Mouse (Mus musculus): ENCODE data around the gene Rbms3. TPM values are rescaled to one million over a fixed set of nuclear protein-coding genes. Genes with fewer than 3 reads are reported as not detected.

Rbms3 gene
- polyA plus RNA-seq, 1 experiment: 1.6 TPM

- TF ChIP-seq POLR2A (IDR thresholded peaks at IDR 0.05; ENCODE audit: borderline replicate concordance, control insufficient read depth, low read depth, low read length) (no peak), CTCF (IDR thresholded peaks at IDR 0.05; ENCODE audit: control insufficient read depth, insufficient read depth, low read length) (no peak)
- 85% methylated on average over 5 of the region's 5 CpGs for WGBS
- Histone ChIP-seq H3K4me1 (ENCODE audit: control insufficient read depth, insufficient read depth, low read length) (no peaks in the 10 kb centered on the region), H3K4me3 (replicated peaks; ENCODE audit: control insufficient read depth, low read depth, low read length) (no peak overlapping the region), H3K27ac (ENCODE audit: control insufficient read depth, insufficient read depth, low read depth, low read length, poor library complexity) (no peak overlapping the region)
These were observed 460.5 kb downstream of the Rbms3 start for GRCm38 (mm10) chr9:117169196-117169595.

- no peak overlapping the region for H3K27ac ChIP-seq (ENCODE audit: control insufficient read depth, insufficient read depth, low read depth, low read length, poor library complexity)
- H3K4me3 ChIP-seq (replicated peaks; ENCODE audit: control insufficient read depth, low read depth, low read length): no peak overlapping the region
- 70% methylated on average over 6 of the region's 6 CpGs for WGBS
- H3K4me1 ChIP-seq (ENCODE audit: control insufficient read depth, insufficient read depth, low read length): no peaks in the 10 kb centered on the region
- TF ChIP-seq POLR2A (IDR thresholded peaks at IDR 0.05; ENCODE audit: borderline replicate concordance, control insufficient read depth, low read depth, low read length): no peak
- no peak for TF ChIP-seq CTCF (IDR thresholded peaks at IDR 0.05; ENCODE audit: control insufficient read depth, insufficient read depth, low read length)
These were observed 466.6 kb downstream of the Rbms3 start for GRCm38 (mm10) chr9:117163143-117163542.

GRCm38 (mm10) chr9:117161150-117161549, 468.6 kb downstream of the Rbms3 start:
- TF ChIP-seq CTCF (IDR thresholded peaks at IDR 0.05; ENCODE audit: control insufficient read depth, insufficient read depth, low read length) (no peak), POLR2A (IDR thresholded peaks at IDR 0.05; ENCODE audit: borderline replicate concordance, control insufficient read depth, low read depth, low read length) (no peak)
- no peak overlapping the region for H3K4me3 ChIP-seq (replicated peaks; ENCODE audit: control insufficient read depth, low read depth, low read length)
- 74% methylated on average over 6 of the region's 6 CpGs for WGBS
- H3K4me1 ChIP-seq (ENCODE audit: control insufficient read depth, insufficient read depth, low read length): no peaks in the 10 kb centered on the region
- no peak overlapping the region for H3K27ac ChIP-seq (ENCODE audit: control insufficient read depth, insufficient read depth, low read depth, low read length, poor library complexity)

GRCm38 (mm10) chr9:117156330-117156905, 473.3 kb downstream of the Rbms3 start:
- Histone ChIP-seq H3K27ac (ENCODE audit: control insufficient read depth, insufficient read depth, low read depth, low read length, poor library complexity) (no peak overlapping the region), H3K4me3 (replicated peaks; ENCODE audit: control insufficient read depth, low read depth, low read length) (no peak overlapping the region), H3K4me1 (ENCODE audit: control insufficient read depth, insufficient read depth, low read length) (no peaks in the 10 kb centered on the region; the same call in 1 of the 2 replicates)
- no peak for TF ChIP-seq CTCF (IDR thresholded peaks at IDR 0.05; ENCODE audit: control insufficient read depth, insufficient read depth, low read length)
- no peak for TF ChIP-seq POLR2A (IDR thresholded peaks at IDR 0.05; ENCODE audit: borderline replicate concordance, control insufficient read depth, low read depth, low read length)
- WGBS: 79% methylated on average over 9 of the region's 9 CpGs

- no peak overlapping the region for H3K27ac ChIP-seq (ENCODE audit: control insufficient read depth, insufficient read depth, low read depth, low read length, poor library complexity)
- no peak overlapping the region for H3K4me3 ChIP-seq (replicated peaks; ENCODE audit: control insufficient read depth, low read depth, low read length)
- no peaks in the 10 kb centered on the region; the same call in 1 of the 2 replicates for H3K4me1 ChIP-seq (ENCODE audit: control insufficient read depth, insufficient read depth, low read length)
- WGBS: 88% methylated on average over 4 of the region's 4 CpGs
- TF ChIP-seq CTCF (IDR thresholded peaks at IDR 0.05; ENCODE audit: control insufficient read depth, insufficient read depth, low read length) (no peak), POLR2A (IDR thresholded peaks at IDR 0.05; ENCODE audit: borderline replicate concordance, control insufficient read depth, low read depth, low read length) (no peak)
These were observed 475.1 kb downstream of the Rbms3 start for GRCm38 (mm10) chr9:117154590-117154989.

GRCm38 (mm10) chr9:117153686-117154274, 475.9 kb downstream of the Rbms3 start:
- no peak overlapping the region for H3K27ac ChIP-seq (ENCODE audit: control insufficient read depth, insufficient read depth, low read depth, low read length, poor library complexity)
- H3K4me3 ChIP-seq (replicated peaks; ENCODE audit: control insufficient read depth, low read depth, low read length): no peak overlapping the region
- no peaks in the 10 kb centered on the region; the same call in 1 of the 2 replicates for H3K4me1 ChIP-seq (ENCODE audit: control insufficient read depth, insufficient read depth, low read length)
- 59% methylated on average over 20 of the region's 20 CpGs for WGBS
- TF ChIP-seq POLR2A (IDR thresholded peaks at IDR 0.05; ENCODE audit: borderline replicate concordance, control insufficient read depth, low read depth, low read length) (no peak), CTCF (IDR thresholded peaks at IDR 0.05; ENCODE audit: control insufficient read depth, insufficient read depth, low read length) (no peak)

- WGBS: 70% methylated on average over 3 of the region's 3 CpGs
- Histone ChIP-seq H3K4me3 (replicated peaks; ENCODE audit: control insufficient read depth, low read depth, low read length) (no peak overlapping the region), H3K27ac (ENCODE audit: control insufficient read depth, insufficient read depth, low read depth, low read length, poor library complexity) (no peak overlapping the region), H3K4me1 (ENCODE audit: control insufficient read depth, insufficient read depth, low read length) (no peaks in the 10 kb centered on the region; the same call in 1 of the 2 replicates)
- TF ChIP-seq POLR2A (IDR thresholded peaks at IDR 0.05; ENCODE audit: borderline replicate concordance, control insufficient read depth, low read depth, low read length): no peak
- TF ChIP-seq CTCF (IDR thresholded peaks at IDR 0.05; ENCODE audit: control insufficient read depth, insufficient read depth, low read length): no peak
These were observed 477.8 kb downstream of the Rbms3 start for GRCm38 (mm10) chr9:117151951-117152350.

- Histone ChIP-seq H3K4me1 (ENCODE audit: control insufficient read depth, insufficient read depth, low read length) (no peaks in the 10 kb centered on the region), H3K27ac (ENCODE audit: control insufficient read depth, insufficient read depth, low read depth, low read length, poor library complexity) (no peak overlapping the region), H3K4me3 (replicated peaks; ENCODE audit: control insufficient read depth, low read depth, low read length) (no peak overlapping the region)
- TF ChIP-seq CTCF (IDR thresholded peaks at IDR 0.05; ENCODE audit: control insufficient read depth, insufficient read depth, low read length) (no peak), POLR2A (IDR thresholded peaks at IDR 0.05; ENCODE audit: borderline replicate concordance, control insufficient read depth, low read depth, low read length) (no peak)
- whole genome bisulfite sequencing: 83% methylated on average over 7 of the region's 7 CpGs
These were observed 485.5 kb downstream of the Rbms3 start for GRCm38 (mm10) chr9:117144057-117144723.

All from bone marrow, adult 2 months (tissue).